Mouse (Mus musculus): ENCODE results near the gene Chst8.

Chst8 gene

GRCm38 (mm10) chr7:34702718-34703351 is 109.7 kb downstream of the Chst8 start:
- no peak for DNase-seq

- DNase-seq = no peak
Observed at GRCm38 (mm10) chr7:34699888-34700287, 112.6 kb downstream of the Chst8 start.

GRCm38 (mm10) chr7:34698221-34698620 is 114.3 kb downstream of the Chst8 start:
- no peak for DNase-seq

- no peak for DNase-seq
Observed at GRCm38 (mm10) chr7:34696086-34696485, 116.4 kb downstream of the Chst8 start.

GRCm38 (mm10) chr7:34694898-34695297 is 117.6 kb downstream of the Chst8 start:
- no peak for DNase-seq

- no peak for DNase-seq
Observed at GRCm38 (mm10) chr7:34693916-34694315, 118.6 kb downstream of the Chst8 start.

GRCm38 (mm10) chr7:34693072-34693471 is 119.4 kb downstream of the Chst8 start:
- no peak for DNase-seq

GRCm38 (mm10) chr7:34690111-34690510 is 122.4 kb downstream of the Chst8 start:
- DNase-seq = no peak

GRCm38 (mm10) chr7:34689028-34689427 is 123.5 kb downstream of the Chst8 start:
- DNase-seq = no peak

- no peak for DNase-seq
Observed at GRCm38 (mm10) chr7:34685801-34686200, 126.7 kb downstream of the Chst8 start.

- DNase-seq = no peak
Observed at GRCm38 (mm10) chr7:34685176-34685575, 127.3 kb downstream of the Chst8 start.

GRCm38 (mm10) chr7:34680771-34681421 is 131.6 kb downstream of the Chst8 start:
- DNase-seq = no peak

GRCm38 (mm10) chr7:34679886-34680285 is 132.6 kb downstream of the Chst8 start:
- no peak for DNase-seq

- peak; percentile 64 for DNase-seq
Observed at GRCm38 (mm10) chr7:34675831-34676514, 136.5 kb downstream of the Chst8 start.

- DNase-seq = no peak
Observed at GRCm38 (mm10) chr7:34675120-34675790, 137.3 kb downstream of the Chst8 start.

GRCm38 (mm10) chr7:34672916-34673315 is 139.6 kb downstream of the Chst8 start:
- no peak for DNase-seq

- DNase-seq = peak; percentile 68
Observed at GRCm38 (mm10) chr7:34671911-34672310, 140.6 kb downstream of the Chst8 start.

GRCm38 (mm10) chr7:34670778-34671177 is 141.7 kb downstream of the Chst8 start:
- no peak for DNase-seq

- no peak for DNase-seq
Observed at GRCm38 (mm10) chr7:34669336-34669735, 143.2 kb downstream of the Chst8 start.

GRCm38 (mm10) chr7:34667874-34668273 is 144.6 kb downstream of the Chst8 start:
- peak; percentile 55 for DNase-seq

GRCm38 (mm10) chr7:34663145-34663544 is 149.4 kb downstream of the Chst8 start:
- no peak for DNase-seq

- DNase-seq = no peak
Observed at GRCm38 (mm10) chr7:34662227-34662626, 150.3 kb downstream of the Chst8 start.

GRCm38 (mm10) chr7:34659386-34660085 is 153.0 kb downstream of the Chst8 start:
- peak; percentile 72 for DNase-seq

All from kidney, adult 11 months (tissue).